Mouse (Mus musculus): Measurements from ENCODE around the gene Tgm1.

The Tgm1 gene

GRCm38 (mm10) chr14:55723433-55723832 lies 9.7 kb upstream of the Tgm1 start:
- no peak for DNase-seq (ENCODE audit: low spot score in 2 of 2)

DNA sequence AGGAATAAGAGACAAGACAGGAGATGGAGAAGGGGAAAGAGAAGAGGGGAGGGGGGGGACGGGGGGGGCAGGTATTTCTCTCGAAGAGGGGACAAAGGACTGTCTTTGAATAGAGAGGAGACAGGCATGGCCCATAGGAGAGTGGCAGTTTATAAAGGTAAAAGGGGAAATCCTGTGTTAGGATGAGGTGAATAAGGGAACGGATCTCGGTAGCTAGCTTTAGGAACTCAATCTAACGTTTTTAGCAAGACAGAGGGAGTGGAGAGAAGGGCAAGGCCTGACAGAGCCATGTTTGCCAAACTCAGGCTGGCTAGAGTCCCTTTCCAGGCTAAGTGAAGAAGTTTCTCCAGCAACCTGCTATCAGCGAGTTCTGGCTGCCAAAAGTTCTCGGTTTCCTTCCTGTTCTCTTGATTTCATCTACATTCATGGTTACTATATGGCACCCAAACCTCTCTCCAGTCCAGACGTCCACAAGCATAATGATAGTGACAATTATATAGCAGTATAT lies 8.8 kb upstream of the Tgm1 start:
- DNase-seq (ENCODE audit: low spot score in 2 of 2): no peak

GRCm38 (mm10) chr14:55721700-55722437 lies 8.1 kb upstream of the Tgm1 start, which contains the start of gene Rabggta:
Gene Rabggta (minus strand): TSS chr14:55722263.
- DNase-seq (ENCODE audit: low spot score in 2 of 2): peak; percentile 84 to 90

DNA sequence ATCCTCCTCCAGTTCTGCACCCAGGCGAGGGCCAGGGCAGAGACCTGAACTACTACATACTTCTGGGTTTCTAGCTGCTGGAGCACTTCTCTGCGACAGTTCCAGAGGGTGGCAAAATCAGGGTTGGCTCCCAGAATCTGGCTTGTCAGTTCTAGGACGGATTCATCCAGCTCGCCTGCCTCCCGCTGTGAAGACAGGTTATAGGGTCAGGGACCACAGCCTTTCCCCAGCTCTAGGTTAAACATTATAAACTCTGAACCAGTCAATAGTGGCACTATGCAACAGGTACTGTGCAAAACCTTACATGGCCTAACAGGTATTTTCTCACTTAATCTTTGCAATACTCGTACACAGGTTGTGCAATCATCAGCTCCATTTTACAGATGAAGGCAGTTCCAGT lies 7.3 kb upstream of the Tgm1 start:
- DNase-seq (ENCODE audit: low spot score in 2 of 2): no peak

DNA sequence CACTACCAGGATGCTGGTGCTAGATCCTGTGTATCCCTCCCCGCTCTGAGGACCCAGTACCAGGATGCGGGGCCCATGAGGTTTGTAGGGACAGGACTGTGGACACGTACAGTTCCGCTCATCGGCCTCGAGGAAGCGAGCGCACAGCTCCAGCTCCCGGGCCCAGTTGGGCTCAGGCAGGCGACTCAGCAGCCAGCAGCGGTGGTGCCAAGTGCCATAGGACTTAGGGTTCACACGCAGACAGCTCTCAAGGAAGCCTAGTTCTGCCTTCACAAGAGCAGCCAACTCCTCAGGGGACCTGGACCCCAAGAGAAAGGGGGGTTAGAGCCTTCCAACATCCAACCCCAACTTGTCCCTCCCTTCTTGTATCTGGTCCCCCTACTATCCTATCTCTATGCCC lies 6.9 kb upstream of the Tgm1 start:
- DNase-seq (ENCODE audit: low spot score in 2 of 2): no peak

DNA sequence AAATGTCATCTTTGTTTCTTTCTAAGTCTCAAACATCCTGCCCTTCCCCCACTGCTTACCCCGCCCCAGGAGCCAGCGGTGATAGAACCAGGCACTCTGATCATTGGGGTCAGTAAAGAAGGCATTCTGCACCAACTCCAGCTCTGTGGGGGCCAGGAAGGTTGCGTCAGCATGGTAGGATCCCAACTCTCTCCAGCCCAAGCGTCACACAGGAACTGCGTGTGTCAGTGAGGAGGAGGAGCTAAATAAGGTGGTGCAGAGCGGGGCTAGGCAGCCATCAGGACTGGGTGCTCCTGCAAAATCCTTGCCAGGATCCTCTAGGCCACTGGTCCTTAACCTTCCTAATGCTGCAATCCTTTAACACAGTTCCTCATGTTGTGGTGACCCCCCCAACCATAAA lies 6.0 kb upstream of the Tgm1 start:
- DNase-seq (ENCODE audit: low spot score in 2 of 2): no peak

- DNase-seq (ENCODE audit: low spot score in 2 of 2): no peak
Observed at GRCm38 (mm10) chr14:55716884-55717283, 3.2 kb upstream of the Tgm1 start.

DNA sequence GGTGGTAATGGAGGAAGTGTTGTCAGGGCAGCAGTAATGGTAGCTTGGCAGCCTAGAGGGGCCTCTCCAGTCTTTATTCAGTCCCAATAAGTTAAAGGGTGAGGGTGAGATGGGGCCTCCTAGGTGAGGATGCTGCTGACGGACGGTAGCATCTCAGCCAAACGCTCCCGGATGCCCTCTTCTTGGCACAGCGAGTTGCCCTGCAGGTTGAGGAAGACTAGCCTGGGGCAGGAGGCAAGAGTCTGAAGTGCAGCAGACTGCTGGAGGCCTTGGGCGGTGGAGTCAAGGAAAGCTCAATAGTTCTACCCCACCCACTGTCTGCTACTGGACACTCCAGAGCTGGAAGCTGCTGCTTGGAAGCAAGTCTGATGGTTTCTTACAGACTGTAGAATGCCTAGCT lies 2.5 kb upstream of the Tgm1 start:
- DNase-seq (ENCODE audit: low spot score in 2 of 2): no peak

- no peak for DNase-seq (ENCODE audit: low spot score in 2 of 2)
Observed at GRCm38 (mm10) chr14:55714893-55715292, 1.2 kb upstream of the Tgm1 start.

- peak in 1 of 2 experiments; percentile 40 for DNase-seq (ENCODE audit: low spot score in 2 of 2)
Observed at GRCm38 (mm10) chr14:55713007-55713728, 558 bp downstream of the Tgm1 start.

DNA sequence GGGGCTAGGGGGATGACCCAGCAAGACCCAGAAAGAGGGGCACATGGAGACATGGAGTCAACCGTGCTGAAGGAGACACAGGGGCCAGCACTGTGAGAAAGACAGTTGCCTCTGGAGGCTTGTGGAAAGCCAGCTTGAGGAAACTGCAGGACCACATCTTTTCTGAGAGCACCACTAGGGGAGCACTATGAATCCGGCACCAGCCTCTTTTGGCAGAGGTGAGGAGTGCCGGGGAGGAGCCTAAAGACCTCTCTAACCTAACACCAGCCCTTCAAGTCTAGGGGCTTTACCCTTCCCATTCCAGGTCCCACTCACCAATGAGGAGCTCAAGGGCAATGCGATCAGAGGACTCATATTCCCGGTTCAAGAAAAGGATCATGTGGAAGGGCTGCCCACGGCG lies 1.9 kb downstream of the Tgm1 start:
- DNase-seq (ENCODE audit: low spot score in 2 of 2): no peak

- no peak for DNase-seq (ENCODE audit: low spot score in 2 of 2)
Observed at GRCm38 (mm10) chr14:55709509-55709908, 4.2 kb downstream of the Tgm1 start.

GRCm38 (mm10) chr14:55707397-55707796 lies 6.3 kb downstream of the Tgm1 start:
- no peak for DNase-seq (ENCODE audit: low spot score in 2 of 2)

DNA sequence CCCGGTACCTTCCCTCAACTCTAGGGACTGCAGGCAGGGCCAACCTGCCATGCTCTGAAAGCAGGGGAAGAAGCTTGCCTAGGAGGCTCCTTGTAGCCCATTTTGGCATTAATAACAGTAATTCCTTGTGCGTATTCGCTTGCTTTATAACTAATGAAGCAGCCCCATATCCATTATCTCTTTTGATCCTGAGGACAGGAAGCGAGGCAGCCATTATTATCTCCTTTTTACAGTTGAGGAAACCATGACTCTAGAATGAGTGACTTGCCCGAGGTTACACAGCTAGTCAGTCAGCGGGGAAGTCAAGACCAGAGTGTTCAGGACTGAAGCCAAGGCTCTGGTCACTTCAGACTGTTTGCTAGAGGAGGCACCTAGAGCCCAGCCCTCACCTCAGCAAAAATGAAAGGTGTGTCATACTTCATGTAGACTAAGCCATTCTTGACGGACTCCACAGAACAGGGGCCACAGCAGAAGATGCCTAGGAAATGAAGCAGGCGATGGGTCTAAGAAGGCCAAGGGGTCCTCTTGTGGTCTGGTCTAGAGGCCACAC lies 7.6 kb downstream of the Tgm1 start:
- no peak for DNase-seq (ENCODE audit: low spot score in 2 of 2)

- no peak for DNase-seq (ENCODE audit: low spot score in 2 of 2)
Observed at GRCm38 (mm10) chr14:55702761-55703160, 11.0 kb downstream of the Tgm1 start.

- DNase-seq (ENCODE audit: low spot score in 2 of 2): no peak
Observed at GRCm38 (mm10) chr14:55701131-55701530, 12.6 kb downstream of the Tgm1 start.

DNA sequence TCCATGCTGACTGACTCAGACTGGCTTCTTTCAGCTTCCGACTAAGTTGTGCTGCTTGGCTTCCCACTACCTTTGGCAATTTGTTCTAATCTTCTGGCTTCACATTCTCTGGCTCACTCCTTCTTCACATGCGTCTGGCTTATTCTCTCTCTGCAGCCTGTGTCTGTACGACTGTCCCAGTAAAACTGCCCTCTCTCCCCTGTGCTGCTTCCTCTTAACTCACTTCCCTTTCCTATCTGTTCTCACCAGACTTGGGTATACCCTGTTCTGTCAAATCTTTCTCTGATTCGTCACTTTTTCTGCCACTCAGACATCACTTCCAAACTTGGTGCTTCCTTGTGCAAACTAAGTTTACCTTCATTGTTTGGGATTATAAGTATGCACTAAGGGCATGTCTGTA lies 16.5 kb downstream of the Tgm1 start:
- DNase-seq (ENCODE audit: low spot score in 2 of 2): no peak

DNA sequence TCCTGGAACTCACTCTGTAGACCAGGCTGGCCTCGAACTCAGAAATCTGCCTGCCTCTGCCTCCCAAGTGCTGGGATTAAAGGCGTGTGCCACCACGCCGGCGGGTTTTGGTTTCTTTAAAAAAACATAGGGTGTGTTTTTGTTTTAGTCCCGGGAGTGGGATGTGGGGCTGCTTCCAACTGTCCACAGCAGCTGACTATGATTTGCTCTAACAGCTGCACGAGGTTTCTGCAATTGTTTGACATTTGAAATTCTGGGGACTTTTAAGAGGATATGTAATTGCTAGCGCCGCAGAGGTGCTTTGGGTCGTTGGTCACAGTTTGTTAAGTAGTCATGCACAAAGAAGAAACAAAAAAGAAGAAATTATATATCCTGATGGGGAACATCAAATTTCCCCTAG lies 24.3 kb downstream of the Tgm1 start:
- no peak for DNase-seq (ENCODE audit: low spot score in 2 of 2)

DNA sequence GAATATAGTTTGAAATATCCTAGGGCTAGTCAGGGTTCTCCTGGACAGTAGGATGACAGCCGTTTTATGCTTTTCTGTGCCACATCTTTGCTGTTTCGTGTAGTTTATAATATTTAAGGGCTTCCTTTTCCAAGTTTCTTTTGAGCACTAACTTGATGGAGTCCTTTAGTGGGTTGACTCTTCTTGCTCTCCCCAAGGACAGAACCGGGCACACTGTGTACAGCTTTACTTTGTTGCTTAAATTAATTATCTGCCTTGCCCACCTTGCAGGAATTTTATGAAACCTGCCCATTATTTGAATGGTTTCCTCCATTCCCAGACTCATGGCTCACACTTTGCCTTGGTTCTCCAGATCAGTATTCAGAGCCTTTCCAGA lies 31.6 kb downstream of the Tgm1 start:
- no peak for DNase-seq (ENCODE audit: low spot score in 2 of 2)

DNA sequence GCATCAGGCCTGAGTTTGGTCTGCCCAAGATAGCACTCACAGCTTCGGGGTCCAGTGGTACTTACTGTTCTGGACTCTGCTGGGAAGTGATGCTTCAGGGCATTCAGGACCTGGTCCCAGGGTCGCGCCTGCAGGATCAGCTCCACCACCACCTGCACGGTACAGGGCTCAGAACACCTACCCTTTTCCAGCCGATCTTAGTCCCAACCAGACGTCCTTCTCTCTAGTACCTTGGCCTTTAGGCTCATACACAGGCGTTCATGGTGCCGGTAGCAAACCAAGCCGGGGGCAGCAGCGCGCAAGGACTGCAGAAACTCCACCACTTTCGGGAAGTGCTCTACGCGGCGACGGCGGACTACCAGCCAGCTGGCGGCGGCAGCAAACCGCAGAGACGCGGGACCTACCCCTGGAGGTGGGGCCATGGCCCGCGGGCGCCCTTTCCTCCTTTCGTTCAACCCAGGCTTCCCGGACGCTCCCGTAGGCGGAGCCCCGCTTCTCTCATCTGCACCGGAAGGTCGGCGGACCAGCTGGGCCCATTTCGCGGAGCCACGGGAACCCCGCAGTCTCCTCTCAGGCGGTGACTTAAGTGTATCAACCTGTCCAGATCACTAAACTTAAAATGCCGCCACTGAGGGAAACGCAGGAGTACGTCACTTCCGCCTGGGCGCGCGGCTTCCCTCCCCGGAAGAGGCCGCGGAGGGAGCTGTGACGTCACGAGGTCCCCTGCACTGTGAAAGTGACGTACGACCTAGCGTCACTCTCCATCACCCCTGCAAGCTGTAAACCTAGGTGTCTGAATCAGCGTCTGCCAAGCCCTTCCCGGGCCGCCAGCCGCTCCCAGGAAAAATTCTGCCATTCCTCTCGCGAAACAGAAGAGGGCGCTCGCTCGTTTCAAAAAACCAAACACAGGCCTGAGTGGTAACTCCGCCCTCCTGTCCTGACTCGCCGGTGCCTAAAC lies 32.3 kb downstream of the Tgm1 start, which contains the start of gene Tinf2:
Gene Tinf2, minus strand, starts transcription at position 661 of the 958 bp plus-strand sequence.
- DNase-seq (ENCODE audit: low spot score in 2 of 2): peak; percentile 87 to 92

DNA sequence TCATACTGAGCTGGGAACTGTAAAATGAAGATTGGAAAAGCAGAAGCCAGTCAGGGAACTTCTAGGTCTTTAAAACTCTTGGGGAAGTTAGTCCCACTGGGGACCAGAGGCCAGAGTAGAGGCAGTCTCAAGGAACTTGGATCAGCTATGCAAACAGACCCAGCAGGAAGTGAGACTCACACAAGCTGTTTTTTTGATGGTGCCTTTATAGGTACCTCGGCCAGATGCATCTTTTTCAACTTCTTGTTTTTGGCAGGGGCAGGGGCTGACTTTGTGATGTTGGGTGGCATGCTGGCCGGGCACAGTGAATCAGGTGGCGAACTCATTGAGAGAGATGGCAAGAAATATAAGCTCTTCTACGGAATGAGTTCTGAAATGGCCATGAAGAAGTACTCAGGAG lies 36.1 kb downstream of the Tgm1 start:
- DNase-seq (ENCODE audit: low spot score in 2 of 2): no peak

GRCm38 (mm10) chr14:55672741-55673060 lies 41.0 kb downstream of the Tgm1 start:
- DNase-seq (ENCODE audit: low spot score in 2 of 2): no peak
